Mouse (Mus musculus) spleen, adult 12 weeks (tissue): ENCODE measurements around the gene Fbxl5.
A peak's percentile ranks its signal among the peaks of the same experiment; 100 is the strongest.

Source experiments
- DNase-seq: peaks from one replicate; pipeline ENCODE4 v3.0.0; 2022; ENCODE audit warnings: low spot score

The Fbxl5 gene

GRCm38 (mm10) chr5:43821538-43821937 is at the start of gene Fbxl5:
TSS of gene Fbxl5 (minus strand) at chr5:43821638.
- no peak for DNase-seq

GRCm38 (mm10) chr5:43868711-43869600 is 47.5 kb upstream of the Fbxl5 start:
- DNase-seq, result peak; percentile 1

- DNase-seq, result no peak
Observed at GRCm38 (mm10) chr5:43868253-43868652, 46.8 kb upstream of the Fbxl5 start, which contains the start of gene Cd38. TSS of gene Cd38 (plus strand) at chr5:43868553.

DNA sequence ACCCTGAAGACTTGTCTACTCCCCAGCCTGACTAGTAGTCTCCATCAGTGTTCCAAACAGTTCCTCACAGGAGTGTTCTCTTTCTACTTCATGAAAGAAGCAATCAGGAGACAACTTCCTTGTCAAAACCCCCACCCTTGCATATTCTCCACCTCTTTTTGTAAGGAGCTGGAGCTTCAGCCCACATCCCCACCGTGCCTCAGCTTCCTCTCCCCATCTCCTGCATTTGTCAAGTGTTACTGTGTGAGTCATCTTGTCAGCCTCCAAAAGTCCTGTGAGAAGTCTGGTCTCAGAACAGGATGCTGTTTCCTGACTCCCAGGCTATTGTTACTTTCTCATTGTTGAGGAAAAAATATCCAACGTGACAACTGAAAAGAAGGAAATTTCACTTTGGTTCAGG is 43.9 kb upstream of the Fbxl5 start:
- DNase-seq, result no peak

- no peak for DNase-seq
Observed at GRCm38 (mm10) chr5:43863642-43864041, 42.2 kb upstream of the Fbxl5 start.

DNA sequence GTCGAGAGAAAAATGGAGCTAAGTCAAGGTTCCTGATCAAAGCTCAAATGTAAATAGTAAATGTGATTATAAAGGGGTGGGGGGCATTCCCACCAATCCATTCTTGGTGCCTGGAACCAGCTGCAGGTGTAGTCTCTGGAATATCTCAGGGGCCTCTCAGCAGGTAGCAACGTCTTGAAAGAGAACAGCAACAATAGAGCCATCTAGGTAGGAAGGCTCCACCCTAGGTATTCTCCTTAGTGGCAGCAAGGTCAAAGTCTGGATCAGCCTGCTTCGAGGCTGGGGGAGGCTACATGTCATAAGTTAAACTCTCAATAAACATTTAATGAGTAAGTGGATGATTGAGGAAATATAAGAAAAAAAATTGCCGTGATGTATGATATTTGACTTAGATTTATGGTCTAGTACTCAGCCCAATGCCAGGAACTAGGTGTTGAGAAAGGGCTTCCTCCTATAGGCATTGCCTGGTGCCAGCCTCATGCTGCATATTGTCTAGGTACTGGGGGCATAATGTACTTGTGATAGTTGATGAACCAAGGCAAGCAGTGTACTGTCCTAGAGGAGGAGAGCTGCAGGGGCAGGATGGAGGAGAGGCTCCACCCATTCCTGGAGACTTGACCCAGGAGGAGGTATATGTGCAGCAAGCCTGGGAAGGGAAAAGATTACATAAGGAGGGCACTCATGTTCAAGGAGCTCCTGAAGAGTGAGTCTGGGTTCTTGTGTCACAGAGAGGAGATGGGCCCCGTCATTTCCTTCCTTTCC is 39.4 kb upstream of the Fbxl5 start:
- no peak for DNase-seq

- no peak for DNase-seq
Observed at GRCm38 (mm10) chr5:43860096-43860495, 38.7 kb upstream of the Fbxl5 start.

- no peak for DNase-seq
Observed at GRCm38 (mm10) chr5:43859663-43860062, 38.2 kb upstream of the Fbxl5 start.

DNA sequence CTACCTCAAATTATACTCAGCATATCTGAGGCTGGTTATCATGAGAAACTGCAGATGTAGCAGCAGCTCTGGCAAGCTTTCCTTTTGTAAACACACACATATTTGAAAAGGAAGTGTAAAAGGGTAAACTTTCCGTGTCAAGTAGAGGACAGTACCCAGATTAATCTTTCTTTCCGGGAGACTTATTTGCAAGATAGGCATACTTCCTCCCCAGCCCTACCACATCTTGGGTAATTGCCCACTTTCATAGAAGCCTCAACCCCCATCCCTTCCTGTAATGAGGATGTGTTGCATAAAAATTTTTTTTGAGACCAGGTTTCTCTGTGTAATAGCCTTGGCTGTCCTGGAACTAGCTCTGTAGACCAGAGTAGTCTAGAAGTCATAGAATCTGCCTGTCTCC is 34.3 kb upstream of the Fbxl5 start:
- DNase-seq, result no peak

- no peak for DNase-seq
Observed at GRCm38 (mm10) chr5:43853868-43854488, 32.5 kb upstream of the Fbxl5 start.

GRCm38 (mm10) chr5:43853096-43853867 is 31.8 kb upstream of the Fbxl5 start:
- DNase-seq, result no peak

DNA sequence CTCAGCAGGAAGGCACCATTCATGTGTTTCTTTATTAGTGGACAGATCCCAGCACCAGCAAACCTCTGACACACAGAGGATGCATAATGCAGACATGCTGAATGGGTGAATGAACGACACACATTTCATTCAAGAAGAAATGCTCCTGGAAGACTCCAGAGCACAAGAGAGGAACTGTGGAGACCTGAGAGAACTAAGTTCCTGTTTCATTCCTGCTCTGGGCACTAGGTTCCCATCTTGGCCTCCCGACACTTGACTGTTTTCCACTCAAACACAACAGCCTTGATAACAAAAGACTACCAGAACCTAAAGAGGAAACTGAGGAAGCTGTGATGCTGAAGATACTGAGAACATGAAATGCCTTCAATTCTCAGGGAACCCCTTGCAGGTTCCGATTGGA is 26.8 kb upstream of the Fbxl5 start:
- no peak for DNase-seq

DNA sequence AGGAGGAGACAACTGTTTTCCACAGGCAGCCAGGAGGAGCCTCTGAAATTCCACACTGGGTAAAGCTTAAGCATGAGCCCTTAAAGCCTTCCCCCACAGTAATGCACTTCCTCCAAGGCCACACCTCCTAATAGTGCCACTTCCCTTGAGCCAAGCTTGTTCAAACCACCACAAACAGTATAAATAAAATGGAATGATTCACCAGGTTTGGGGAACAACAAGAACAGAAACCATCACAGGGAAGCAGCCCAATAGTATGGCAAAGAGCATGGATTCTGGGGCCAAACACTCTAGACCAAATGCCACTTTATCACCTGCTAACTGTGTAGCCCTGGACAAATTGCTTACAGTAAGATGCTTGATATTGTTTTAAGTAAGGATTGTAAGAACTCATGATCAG is 26.1 kb upstream of the Fbxl5 start:
- no peak for DNase-seq

GRCm38 (mm10) chr5:43846227-43846626 is 24.8 kb upstream of the Fbxl5 start:
- DNase-seq, result no peak

DNA sequence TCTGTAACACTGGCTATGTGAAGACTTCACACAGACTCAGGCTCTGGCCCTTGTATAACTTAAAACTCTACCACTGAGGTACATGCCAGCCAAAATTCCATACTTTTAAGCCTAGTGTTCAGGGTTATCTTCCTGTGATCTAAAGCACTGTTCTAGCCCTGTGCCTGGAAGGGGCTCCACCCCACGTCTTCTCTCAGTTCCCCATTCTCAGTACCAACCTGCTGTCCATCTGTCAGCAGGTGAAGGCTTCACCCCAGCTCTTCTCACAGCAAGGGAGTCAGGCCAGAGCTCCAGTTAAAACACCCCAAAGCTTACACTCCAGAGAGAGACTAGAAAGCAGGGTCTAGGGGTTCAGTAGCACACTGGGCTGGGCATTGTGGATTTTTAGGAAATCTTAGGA is 24.2 kb upstream of the Fbxl5 start:
- no peak for DNase-seq

DNA sequence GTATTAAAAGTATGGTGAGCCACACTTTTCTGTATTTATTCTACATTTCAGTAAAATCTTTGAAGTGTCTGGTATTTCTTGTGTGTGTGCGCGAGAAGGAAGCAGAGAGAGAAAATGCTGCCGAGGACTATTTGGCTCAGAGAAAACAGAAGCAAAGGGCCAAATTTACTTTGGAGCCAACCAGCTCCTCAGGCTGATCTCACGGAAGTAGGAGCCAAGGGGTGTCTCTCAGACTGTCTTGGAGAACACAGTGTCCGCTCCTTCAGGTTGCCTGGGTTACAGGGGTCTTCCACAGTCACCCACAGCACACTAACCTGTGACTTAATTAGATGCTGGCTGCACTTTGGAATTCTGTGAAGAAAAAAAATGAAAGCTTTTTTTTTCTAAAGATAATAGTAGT is 23.6 kb upstream of the Fbxl5 start:
- DNase-seq, result no peak

DNA sequence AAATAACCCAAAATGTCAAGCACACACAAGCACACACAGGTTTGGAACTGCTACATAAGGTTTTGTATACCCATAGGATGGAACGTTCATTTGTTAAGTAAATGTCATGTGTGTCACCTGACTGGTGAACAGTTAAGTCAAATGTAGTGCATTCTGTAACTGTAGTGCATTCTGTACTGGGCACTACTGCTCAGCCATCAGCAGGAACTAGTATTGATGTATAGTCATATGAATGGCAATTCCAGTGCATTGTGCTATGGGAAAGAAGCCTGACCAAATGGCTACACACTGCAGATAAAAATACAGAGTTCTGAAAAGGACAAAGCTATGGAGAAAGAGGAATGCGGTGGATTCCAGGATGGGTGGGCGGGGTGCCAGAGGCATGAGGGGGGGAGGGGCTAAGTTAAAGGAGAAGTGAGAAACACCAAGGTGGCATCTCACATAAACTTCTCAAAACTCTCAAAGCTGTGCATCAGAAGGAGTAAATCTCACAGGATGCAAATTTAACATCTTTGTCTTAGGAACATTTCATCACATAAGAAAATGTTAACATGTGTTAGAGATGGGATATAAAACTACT is 21.2 kb upstream of the Fbxl5 start:
- no peak for DNase-seq

GRCm38 (mm10) chr5:43842011-43842285 is 20.5 kb upstream of the Fbxl5 start:
- DNase-seq, result no peak

- DNase-seq, result no peak
Observed at GRCm38 (mm10) chr5:43841144-43842010, 19.9 kb upstream of the Fbxl5 start.

DNA sequence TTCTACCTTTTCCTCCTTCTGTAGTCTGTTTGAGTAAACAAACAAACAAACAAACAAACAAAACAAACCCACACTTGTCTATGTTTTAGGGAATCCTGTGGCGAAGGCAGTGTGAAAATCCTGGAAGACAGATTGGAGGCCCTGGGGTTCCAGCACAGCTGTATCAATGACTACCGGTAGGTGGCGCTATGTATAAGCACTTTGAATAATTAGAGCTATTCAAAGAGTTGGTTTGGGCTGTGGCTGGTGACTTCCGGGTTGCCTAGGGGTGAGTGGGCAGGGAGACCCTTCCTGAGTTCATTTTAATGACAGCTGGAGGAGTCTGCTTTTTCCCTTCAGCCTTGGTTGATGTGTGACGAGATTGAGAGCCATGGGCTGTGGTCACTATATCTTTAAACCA is 15.9 kb upstream of the Fbxl5 start:
- DNase-seq, result no peak

DNA sequence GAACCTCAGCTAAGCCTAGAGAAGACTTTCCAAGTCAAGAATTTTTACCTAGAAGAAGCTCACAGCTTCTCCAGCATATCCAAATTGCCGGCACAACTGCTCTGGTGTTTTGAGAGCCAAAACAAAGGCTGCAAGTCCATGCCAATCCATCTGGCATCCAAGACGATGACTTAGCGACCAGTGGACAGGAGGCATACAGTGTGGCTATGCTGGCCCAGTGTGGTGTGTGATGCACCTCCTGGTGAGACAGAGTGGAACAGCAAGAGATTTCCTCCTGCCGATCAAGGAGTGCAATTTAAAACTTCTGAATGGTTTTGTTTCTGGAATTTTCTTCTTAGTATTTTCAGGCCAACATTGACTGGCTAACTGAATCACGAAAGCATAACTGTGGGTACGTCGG is 15.2 kb upstream of the Fbxl5 start:
- no peak for DNase-seq
